Mouse (Mus musculus) embryo, embryonic 11 days (tissue): ENCODE results near the gene Card14.
A peak's percentile ranks its signal among the peaks of the same experiment; 100 is the strongest.
"Not testable (repeated sequence)": the region's sequence is repeated elsewhere in the genome, so short reads cannot be mapped to it uniquely, and the experiment has no call there.

Experiments used
- DNase-seq: peaks from one replicate; pipeline ENCODE4 v3.0.0-alpha.2; 2015

Card14 gene

DNA sequence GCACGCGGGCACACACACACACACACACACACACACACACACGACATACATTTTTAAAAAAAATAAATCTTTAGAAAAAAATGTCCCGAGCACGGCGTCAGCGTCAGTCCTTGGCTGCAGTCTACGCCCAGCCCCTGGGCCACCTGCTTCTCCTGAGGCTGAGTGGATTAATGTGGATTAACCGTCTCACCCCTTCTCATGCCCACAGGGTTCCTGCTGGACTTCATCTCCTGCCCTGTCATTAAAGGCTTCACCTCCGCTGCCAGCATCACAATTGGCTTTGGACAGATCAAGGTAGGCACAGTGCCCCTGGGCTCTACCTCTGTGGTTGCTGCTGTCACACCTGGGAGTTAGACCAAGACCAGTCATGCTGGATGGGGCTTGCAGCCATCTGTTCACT, 51.5 kb downstream of the Card14 start:
- no peak for DNase-seq

DNA sequence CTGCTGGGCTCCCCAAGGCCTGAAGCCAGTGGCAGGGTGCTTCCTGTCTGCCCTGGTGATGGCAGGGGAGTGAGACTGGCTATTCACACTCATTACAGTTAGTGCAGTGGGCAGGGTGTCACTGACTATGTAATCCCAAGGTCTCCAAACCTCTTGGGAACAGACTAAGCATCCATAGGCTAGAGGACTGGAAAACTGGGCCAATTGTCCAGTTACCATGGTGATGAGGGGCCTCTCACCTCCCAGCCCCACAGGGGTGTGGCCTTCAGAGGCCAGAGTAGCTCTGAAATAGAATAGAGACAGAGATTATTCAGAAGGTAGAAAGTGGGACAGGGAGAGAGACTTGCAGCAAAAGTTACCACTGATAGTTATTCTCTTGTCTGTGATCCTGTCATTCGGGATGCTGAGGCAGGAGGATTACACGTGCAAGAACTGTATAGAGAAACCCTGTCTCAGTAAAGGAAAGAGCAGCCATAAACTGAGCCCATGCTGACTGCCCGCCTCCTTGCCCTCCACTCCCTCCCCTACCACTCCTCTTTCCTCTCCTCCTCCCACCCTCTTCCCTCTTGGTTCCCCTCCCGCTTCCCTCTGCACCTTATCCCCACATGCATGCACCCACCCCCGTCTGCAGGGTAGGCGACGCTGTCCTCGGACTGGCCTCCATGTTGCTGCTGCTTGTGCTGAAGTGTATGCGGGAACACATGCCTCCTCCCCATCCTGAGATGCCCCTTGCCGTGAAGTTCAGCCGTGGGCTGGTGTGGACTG, 55.4 kb downstream of the Card14 start:
- peak; percentile 57 for DNase-seq

DNA sequence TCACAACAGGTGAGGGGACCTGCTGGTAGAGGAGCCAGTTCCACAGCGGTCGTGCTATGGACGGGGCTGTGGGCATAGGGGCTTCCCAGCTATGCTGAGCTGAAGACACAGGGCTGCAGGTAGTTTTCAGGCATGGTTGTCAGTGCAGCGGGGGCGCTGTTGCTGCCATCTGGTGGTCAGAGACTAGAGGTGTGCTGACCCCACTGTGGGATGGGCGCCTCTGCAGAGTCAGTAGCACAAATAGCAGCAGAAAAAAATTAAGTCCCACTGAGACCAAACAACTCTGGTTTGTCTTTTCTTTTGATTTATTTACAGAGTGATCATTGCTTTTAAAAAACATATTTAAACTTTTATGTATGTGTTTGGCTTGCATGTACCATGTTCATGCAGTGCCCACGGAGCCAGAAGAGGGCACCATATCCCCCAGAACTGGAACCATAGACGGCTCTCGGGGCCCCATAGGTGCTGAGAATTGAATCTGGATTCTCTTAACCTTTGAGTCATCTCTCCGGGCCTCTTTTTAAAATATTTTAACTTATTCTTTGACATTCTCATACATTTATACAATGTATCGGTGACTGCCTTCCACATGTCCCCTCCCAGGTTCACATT, 56.1 kb downstream of the Card14 start:
- DNase-seq: peak; percentile 86

DNA sequence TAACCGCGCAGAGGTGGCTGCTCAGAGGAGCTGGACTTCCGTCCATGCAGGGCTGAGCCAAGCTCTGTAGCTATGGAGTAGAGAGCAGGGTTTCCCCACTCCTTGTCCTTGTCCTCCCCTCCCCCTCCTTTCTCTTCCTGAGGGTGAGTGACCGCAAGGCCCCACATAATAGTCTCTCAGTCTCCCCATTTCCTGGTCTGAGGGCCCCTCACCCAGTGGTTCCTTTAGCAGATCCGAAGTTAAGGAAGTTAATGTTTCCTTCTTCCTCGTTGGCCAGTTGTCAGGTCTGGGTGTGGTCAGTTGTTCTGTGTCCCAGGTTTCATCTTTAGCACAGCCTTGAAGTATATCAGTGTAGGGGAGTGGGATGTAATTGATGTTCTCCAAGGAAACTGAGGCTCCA, 67.9 kb downstream of the Card14 start:
- no peak for DNase-seq

DNA sequence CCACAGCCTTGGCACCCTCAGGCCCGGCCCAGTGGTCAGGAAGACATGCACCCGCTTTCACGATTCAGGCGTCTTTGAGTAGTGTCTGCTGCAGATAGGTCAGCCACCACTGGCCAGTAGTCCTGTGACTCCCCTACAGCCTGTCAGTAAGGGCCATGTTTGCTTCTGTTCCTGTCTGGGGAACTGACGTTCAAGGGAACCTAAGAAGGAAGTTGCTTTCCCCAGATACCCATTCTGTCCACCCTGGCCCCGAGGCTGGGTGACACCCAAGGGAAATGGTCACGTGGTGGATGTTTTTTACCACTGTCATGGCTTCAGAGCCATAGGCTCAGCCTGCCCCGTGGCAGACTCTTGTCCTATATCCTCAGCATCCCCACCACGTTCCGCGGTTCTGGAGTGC, 69.8 kb downstream of the Card14 start:
- DNase-seq: no peak

DNA sequence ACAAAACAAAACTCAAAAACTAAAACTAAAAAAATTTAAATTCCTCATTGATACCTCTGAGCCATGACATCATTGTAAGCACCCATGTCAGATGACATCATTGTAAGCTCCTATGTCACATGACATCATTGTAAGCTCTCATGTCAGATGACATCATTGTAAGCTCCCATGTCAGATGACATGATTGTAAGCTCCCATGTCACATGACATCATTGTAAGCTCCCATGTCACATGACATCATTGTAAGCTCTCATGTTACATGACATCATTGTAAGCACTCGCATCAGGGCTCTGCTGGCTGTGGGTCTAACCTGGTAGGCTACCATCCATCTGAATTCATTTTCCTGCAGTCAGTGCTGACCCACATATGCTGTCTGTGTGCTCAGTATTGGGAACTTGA, 71.0 kb downstream of the Card14 start:
- DNase-seq: no peak

DNA sequence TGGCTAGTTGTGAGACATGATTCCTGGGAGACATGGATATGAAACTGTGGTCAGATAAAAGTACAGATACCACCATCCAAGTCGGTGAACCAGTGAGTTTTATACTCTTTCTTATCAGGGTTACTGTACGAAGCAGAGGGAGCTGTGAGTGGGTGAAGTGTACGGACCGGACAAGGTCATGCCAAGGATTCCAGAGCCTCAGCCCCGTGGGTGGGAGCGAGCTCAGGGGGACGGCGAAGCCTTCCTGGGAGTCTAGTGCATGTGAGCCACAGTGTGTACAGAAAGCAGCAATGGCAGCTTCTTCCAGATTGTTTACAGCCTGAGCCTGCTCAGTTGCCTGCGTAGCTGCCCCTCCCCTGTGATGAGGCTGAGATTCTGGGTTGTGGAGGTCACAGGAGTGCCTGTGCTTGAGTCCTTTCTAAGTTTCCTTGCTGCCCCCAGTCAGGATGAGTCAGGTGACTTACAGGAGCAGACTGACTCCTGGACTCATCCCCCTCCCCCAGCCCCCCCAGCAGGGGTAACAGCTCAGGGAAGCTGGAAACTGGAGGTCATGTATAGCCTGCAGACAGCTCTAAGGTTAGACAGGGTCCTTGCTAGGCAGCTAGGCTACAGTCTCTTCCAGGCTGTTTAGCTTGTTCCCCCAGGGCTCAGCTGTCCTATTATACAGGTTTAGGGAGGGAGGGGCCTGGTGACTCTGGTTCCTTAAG, 74.2 kb downstream of the Card14 start:
- no peak for DNase-seq

DNA sequence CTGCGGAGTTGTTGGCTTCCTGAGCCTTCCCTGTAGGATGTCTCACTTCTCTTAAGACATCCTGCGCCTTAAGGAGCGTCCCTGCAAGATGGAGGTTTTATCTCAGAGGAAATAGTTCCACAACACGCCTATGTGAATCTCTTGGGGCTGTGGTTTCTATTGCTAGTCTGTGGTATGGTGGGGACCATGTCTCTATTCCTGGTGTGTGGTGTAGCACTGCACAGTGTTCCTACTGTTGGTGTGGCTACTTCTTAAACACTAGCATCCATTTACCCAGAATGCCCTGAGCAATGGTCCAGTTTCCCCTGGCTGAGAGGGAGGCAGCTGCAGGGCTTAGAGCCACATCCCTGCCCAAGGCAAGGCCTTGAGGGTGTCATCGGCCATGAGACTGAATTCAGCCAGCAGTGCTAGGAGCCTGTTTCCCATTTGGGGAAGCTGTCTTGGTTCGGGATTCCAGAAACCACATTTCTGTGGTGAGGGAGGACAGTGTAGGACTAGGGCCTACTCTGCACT, 74.8 kb downstream of the Card14 start:
- DNase-seq: no peak

DNA sequence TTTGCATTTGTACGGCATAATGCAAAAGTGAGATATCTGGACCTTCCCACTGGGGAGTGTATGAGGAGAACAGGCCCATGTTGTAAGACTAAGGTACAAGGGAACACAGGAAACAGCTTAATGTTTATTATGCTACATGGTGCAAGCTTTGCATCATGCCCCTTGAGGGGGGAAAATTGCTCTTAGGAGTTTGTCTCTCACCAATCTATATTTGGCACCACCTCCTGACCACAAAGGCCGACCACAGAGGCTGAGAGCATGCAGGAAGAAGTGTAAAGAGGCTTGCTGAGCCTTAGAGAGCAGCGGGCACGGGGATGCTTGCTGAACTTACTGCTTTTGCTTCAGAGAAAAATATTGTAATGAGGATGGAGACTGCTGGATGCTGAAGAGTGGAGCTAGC, 77.3 kb downstream of the Card14 start:
- no peak for DNase-seq

DNA sequence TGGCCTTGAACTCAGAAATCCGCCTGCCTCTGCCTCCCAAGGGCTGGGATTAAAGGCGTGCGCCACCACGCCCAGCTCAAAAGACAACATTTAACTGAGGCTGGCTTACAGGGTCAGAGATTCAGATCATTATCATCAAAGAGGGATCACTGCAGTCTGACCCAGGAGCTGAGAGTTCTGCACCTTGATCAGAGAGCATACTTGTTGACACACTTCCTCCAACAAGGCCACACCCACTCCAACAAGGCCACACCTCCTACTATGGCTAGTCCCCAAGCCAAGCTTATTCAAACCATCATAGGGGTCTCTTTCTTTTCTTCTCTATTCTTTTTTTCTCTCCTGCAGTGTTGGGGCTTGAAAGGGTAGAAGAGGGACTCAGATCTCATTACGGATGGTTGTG, 78.7 kb downstream of the Card14 start:
- DNase-seq: no peak

DNA sequence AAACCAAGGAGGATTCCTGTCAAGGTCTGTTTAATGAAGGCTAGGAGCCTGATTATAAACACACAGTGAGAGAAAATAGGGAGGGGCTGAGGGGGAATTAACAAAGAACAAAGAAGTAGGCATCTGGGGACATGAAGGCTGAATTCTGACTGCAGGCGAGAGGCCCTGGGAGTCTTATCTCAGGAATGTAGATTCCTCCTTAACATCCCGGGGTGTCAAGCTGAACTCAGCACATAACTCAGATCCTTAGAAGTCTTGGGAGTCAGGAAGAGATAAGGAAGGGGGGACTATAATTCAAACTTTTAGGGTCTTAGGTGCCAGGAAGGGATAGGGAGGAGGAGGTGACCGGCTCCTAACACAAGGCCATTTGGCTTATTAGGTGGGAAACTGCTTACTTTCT, 79.7 kb downstream of the Card14 start:
- DNase-seq: not testable (repeated sequence)

DNA sequence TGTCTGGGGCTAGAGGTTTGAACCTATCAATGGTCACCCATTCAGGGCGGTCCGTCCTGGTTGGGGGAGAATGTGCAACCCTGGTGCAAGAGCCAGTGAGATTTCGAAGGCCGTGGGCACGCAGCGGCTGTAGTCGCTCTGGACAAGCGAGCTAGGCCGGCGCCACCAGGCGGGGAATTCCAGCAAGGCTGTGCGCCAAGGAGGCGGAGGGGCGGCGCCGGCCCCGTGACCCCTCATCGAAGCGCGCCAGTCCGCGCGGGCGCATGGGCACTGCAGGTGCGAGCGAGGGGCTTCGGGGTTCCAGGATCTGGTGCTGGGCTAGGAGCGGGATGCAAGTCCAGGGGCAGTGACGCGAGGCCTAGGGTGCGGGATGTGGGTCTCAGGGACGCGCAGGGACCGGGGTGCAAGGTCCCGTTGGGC, 82.3 kb downstream of the Card14 start:
- DNase-seq: peak; percentile 90

DNA sequence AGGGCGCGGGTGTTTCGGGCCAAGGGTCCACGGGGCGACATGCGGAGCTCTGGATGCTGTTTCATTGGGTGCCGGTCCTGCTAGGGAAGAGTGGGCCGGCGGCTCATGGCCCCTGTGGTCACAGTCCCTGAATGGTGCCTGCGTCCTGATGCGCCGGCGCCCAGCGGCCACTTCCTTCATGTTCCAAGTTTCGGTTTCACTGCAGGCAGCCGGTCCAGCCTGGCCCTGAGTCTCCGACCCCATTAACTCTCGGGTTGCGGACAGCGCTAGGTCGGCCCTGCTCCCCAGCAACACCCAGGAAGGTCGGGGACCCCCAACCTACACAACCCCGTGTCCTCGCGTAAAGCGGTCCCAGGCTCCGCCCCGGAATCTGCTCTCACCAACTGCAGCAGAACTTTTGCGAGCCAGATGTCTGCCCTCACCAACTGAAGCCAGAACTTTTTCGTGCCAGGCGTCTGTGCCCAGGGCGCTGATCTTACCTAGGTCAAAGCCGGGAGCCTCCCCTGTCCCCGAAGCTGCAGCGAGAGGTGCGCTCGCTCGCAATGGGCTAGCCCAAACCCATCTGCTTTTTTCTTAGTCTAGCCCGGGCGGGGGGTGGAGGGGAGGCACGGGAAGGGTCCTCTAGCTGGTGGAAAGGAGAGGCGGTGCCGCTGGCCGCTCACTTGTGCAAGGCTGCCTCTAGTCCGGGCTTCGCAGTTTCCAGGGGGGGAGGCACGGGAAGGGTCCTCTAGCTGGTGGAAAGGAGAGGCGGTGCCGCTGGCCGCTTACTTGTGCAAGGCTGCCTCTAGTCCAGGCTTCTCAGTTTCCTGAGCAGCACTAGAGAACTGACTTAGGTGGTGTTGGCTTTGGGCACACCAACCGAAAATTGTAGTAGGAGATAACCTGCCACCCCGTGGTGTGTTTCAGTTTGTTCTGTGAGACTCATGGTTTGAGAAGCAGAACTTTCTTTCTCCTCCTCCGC, 83.0 kb downstream of the Card14 start:
- DNase-seq: peak; percentile 55

DNA sequence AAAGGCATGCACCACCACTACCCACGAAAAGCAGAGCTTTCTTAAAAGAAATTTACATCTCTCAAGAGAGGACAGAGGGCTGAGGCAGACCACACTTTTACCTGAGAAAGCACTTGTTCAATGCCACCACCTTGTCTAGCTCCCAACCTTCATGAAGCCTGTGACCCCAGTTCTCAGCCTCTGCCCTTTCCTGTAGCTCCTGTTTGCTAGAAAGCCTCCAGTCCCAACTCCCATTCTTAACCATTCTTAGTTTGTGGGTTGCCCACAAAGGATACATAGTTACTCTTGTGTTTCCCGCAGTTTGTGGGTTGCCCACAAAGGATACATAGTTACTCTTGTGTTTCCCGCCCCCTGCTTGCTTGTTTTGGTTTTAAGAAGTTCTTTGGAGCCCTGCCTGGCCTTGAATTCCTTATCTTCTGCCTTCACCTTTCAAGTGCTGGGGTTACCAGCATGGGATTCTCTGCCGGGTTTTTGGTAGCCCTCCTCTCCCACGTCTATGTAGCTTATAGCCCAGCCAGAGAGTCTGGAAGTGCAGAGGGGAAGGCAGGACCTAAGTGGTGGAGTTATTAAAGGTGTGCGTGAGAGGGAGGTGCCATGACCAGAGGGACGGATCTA, 83.9 kb downstream of the Card14 start:
- no peak for DNase-seq

DNA sequence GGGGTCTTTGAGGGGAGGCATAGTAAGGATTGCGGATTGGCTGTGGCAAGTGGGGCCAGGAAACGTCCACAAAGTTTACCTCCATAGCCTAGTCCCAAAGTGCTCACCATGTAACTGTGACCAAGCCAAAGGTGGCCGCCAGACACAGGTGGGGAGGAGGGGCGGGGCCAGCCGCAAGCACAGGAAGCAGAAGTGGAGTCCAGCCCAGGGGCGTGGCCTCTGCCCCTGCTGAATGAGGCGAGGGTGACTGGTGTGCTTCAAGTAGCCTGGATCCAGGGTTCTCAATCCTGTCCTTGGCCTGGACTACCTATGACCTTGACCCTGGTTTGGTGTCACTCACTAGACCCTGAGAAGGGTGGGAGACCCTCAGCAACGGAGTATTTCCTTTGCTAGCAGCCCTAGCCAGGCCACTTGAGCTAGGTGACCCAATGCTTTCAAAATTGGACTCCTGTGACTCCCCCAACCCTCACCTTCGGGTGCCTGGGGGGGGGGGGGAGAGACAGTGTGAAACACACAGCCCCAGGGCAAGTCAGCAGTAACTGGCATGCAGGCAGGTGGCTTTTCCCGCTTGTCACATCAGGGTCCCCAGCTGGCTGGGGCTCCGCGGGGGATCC, 84.5 kb downstream of the Card14 start:
- DNase-seq: peak; percentile 48

DNA sequence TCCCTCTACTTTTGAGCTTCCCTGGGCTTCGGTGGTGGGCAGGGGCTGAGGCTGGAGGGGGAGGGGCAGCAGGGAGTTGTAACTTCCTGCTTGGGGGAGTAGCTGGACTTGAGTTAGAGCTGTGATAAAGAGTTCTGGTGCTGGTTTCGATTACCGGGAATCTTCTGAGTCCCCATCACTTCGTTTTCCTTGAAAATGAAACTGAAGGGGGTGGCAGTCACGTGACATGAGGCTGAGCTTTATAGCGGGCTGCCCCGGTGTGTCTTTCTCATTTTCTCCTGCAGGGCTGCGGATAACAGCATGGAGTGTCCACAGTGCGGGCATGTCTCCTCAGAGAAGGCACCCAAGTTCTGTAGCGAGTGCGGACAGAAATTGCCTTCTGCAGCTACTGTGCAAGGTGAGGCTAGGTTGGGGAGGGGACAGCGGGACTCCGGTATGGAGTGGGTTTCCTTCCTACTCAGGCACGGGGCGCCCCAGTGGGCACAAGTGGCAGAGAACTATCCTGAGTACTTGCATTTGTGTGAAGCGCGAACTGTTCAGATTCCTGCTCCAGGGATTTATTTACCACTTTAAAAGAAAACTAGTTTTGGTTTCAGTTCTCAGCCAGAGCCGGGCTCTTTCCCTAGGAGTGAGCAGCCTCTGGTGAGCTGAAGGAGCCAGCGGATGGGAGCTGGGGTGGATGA, 85.4 kb downstream of the Card14 start, which contains the start of gene Rnf213:
TSS of gene Rnf213 (plus strand) at position 301 of the 683 bp plus-strand sequence.
- peak; percentile 73 for DNase-seq

DNA sequence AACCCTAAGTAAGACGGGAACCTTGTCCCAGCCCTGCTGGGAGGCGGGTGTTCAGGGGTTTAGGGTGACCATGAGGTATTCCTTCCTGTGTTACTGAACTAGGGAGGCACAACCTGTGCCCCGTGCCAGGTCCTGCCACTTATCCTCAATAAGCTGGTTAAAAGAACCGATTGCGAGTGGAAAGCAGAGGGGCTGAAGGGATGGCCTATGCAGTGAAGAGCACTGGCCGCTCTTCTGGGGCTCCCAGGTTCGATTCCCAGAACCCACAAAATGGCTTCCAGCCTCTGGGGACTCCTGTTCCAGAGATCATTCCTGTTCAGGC, 85.9 kb downstream of the Card14 start:
- no peak for DNase-seq

DNA sequence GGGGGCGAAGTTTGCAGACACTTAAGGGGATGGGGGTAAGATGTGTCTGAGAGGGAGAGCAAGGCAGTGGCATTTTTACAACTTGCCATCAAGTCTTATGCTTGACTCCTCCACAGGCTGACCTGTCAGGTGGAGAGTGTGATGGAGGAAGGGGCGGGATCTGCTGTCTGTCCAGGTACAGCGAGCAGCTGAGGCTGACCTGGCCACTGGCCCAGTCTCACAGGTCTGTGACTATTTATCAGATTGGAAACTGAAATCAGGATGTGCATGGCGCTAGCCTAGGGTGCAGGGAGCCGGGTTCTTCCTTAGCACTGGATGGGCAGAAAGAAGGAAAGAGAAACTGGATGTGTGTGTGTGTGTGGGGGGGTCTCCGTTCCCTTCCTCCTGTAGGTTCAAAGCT, 86.6 kb downstream of the Card14 start:
- no peak for DNase-seq
